Mouse (Mus musculus) bone marrow macrophage, adult 2 months (primary cell): ENCODE measurements at regions not wholly inside any gene's neighbourhood (a gene's known extent, or its start where the extent isn't known, plus 50 kb on each side); places are given as distances from the start of the nearest gene placed in this dataset.

Source experiments
- CTCF ChIP-seq: IDR thresholded peaks from 2 replicates; pipeline ENCODE4 v1.5.1; 2012; ENCODE audit warnings: low read depth, mild to moderate bottlenecking, low read length, moderate library complexity
- POLR2A ChIP-seq: IDR thresholded peaks from 2 replicates; pipeline ENCODE4 v1.6.1; 2012; ENCODE audit warnings: mild to moderate bottlenecking, low read depth, low read length, borderline replicate concordance

DNA sequence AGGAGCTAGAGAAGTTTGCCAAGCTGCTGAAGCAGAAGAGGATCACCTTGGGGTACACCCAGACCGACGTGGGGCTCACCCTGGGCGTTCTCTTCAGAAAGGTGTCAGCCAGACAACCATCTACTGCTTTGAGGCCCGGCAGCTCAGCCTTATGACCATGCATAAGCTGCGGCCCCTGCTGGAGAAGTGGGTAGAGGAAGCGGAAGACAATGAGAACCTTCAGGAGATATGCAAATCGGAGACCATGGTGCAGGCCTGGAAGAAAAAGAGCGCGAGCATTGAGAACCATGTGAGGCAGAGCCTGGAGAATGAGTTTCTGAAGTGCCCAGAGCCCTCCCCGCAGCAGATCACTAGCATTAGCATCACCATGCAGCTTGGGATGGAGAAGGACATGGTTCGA, 98.1 kb upstream of the Elovl6 start:
- no peak for TF ChIP-seq CTCF
- TF ChIP-seq POLR2A, result no peak
